Mouse (Mus musculus) small intestine, adult 2 months (tissue): ENCODE data around the gene Dmc1.

Experiments
- CTCF ChIP-seq: fragments of 200-500 bp; IDR thresholded peaks from 2 replicates; pipeline ENCODE4 v1.5.1; 2012; ENCODE audit warnings: low read depth, mild to moderate bottlenecking, control low read depth, inconsistent platforms, low read length, moderate library complexity, mixed read lengths; ENCODE audit not compliant: insufficient replicate concordance, insufficient read length; ENCODE audit errors: extremely low read depth
- POLR2A ChIP-seq: fragments of 200-500 bp; IDR thresholded peaks from 2 replicates; pipeline ENCODE4 v1.6.1; 2012; ENCODE audit warnings: low read depth, mild to moderate bottlenecking, control low read depth, inconsistent platforms, low read length, moderate library complexity

- TF ChIP-seq CTCF = no peak
- no peak for TF ChIP-seq POLR2A
Measured at GRCm38 (mm10) chr15:79533796-79534195, 71.1 kb downstream of the Dmc1 start.
